Mouse (Mus musculus): Measurements from ENCODE around the gene Mettl1.
"Not testable (repeated sequence)": the region's sequence is repeated elsewhere in the genome, so short reads cannot be mapped to it uniquely, and the experiment has no call there.

Gene Mettl1

DNA sequence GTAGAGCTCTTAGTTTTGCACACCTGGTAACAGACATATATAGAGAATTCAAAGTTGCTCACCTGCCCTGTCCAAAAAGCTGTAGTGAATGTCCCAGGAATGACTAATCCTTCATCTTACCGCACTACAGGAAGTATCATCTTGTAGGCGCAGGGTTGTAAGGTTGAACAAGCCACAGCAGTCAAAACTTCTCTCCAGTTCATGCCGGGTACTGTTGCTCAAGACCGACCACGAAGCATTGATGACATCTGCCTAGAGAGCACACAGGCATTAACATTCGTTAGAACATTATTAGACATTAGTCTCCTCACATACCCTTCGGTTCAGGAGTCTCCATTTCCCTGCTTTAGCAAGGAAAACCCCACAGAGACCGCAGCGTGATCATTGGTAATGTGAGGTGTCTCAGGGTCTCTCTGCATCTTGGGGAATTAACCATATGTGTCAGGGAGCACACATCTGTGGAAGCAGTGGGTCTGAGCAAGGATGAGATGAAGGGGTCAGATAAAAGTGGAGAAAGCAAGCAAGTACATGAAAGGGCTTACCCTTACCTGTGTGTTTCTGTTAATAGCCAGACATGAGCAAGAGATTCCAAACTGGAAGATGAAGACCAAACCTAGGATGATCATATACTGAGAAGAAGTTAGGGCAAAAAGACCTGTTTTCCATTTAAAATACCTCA lies 27.3 kb downstream of the Mettl1 start:
- DNase-seq (ENCODE audit: low spot score): no peak

DNA sequence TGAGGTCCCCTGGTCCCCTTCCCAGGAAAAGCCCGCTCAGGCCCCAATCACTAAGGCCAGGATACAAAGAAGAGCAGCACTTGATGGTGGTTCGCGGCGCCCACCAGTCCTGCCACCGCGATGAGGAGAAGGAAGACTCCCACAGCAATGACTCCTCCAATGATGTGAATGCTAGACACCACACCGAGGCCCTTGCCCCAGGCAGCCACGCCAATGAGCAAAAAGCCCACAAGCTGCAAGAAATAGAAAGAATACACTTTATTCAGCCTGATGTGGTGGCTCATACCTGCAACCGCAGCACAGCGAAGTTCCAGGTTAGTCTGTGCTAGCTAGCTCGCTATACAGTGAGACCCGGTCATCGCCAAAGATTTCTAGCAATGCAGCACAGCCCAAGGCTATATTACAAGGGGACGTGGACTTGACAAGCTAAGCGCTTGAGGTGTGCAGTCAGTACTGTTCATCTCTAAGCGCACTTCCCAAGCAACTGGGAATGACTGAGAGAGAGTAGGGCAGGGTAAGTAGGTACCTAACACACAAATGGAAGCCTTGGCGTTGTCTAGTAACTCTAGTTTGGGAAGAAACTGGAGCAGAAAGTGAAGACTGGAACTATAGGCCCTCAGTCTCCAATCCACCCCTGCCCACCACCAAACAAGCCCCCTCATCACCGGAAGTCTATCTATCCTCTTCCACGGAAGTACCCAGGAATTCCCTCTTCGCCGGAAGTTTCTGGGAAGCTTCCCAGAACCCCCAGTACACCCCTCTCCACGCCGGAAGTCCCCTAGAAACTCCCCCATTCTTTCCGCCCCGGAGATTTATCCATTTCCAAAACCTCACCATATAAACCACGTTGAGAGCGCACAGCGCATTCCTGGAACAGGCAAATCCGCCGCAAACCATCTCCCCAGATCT lies 28.3 kb downstream of the Mettl1 start:
- no peak for DNase-seq (ENCODE audit: low spot score)

DNA sequence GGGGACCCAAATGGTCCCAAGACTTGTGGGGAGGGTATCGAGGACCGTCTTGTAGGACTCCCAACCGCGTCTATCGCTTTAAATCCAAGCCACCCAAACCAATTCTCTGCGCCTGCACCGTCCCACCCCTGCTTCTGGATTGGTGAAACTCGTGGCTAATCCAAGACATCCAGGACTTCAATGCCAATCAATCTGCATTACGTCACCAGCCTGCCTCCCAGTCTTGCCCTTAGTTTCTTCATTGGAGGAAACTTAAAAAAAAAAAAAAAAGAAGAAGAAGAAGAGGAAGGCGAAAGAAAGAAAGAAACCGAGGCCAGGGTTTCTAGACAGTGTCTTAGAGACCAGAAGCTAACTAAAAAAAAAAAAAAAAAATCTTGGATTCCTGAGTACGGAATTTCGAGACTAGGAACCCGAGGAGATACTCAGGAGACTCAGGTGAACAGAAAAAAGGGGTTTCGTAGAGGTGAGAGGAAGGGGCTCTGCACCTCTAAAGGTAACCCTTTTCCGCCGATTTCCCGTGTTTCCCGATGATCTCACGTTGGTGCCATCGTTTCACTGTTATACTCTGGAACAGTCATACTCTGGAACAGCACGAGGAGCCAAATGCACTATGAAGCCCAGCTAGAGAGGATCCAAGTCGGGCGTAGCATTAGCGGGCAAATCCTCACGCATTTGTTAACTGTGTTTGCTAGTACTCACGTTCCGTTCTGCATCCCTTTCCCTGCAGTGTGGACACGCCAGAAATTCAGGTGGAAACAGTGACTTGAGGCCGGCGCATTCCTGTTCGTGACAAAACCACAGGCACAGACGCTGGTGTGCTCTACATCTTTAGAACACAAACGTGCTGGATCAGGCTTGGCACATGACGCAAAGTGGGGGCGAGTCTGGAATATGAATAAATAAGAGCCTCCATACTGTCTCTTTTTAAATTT lies 29.2 kb downstream of the Mettl1 start, which contains the start of gene Tspan31:
Gene Tspan31 (minus strand): TSS at position 75 of the 932 bp plus-strand sequence.
- peak; percentile 81 for DNase-seq (ENCODE audit: low spot score)

DNA sequence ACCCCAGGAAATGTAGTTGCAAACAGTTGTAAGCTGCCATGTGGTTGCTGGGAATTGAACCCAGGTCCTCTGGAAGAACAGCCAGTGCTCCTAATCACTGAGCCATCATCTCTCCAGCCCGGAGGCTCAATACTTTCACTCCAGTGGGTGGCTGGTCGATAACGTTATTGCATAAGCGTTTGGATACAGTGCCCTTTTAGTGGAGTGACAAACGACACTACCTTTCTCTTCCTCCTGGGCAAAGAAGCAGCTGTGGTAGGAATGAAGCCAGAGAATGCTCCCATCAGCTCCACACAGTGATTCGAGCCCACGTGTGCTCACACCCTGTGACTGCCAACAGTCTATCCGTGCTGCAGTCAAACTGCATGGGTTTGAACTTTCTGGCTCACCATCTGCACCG lies 30.0 kb downstream of the Mettl1 start:
- no peak for DNase-seq (ENCODE audit: low spot score)

DNA sequence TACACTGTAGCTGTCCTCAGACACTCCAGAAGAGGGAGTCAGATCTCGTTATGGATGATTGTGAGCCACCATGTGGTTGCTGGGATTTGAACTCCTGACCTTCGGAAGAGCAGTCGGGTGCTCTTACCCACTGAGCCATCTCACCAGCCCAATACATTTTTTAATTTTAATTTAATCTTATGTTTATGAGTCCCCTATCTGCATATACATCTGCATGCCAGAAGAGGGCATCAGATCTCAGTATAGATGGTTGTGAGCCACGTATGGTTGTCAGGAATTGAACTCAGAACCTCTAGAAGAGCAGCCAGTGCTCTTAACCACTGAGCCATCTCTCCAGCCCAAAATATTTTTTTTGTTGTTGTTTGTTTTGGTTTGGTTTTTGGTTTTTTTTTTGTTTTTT lies 31.1 kb downstream of the Mettl1 start:
- not testable (repeated sequence) for DNase-seq (ENCODE audit: low spot score)

DNA sequence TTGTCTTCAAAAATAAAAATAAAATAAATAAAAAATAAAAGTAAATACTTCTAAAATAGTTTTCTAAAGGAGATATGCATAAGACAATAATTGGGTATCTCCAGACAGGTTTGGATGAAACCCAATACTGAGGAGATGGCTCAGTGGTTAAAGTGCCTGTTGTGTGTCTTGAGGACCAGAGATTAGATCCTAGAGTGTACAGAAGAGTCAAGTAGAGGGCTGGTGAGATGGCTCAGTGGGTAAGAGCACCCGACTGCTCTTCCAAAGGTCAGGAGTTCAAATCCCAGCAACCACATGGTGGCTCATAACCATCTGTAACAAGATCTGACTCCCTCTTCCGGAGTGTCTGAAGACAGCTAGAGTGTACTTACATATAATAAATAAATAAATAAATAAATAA lies 31.8 kb downstream of the Mettl1 start:
- not testable (repeated sequence) for DNase-seq (ENCODE audit: low spot score)

DNA sequence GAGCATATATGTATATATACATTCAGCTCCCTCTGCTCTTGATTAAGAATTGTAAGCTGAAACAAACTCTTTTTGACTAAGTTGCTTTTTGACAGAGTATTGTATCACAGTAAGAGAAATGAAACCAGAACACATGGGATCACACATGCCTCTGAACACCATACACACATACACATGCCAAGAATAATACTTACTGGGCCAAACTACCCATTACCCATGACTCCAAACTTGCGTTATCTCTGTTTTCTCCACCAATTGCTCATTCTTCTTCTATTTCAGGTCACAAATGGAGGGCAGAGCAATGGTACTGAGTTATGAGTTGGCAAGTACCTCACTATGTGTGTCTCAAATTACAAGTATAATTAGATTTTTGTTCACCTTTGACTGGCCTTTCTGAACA lies 32.8 kb downstream of the Mettl1 start:
- DNase-seq (ENCODE audit: low spot score): no peak

DNA sequence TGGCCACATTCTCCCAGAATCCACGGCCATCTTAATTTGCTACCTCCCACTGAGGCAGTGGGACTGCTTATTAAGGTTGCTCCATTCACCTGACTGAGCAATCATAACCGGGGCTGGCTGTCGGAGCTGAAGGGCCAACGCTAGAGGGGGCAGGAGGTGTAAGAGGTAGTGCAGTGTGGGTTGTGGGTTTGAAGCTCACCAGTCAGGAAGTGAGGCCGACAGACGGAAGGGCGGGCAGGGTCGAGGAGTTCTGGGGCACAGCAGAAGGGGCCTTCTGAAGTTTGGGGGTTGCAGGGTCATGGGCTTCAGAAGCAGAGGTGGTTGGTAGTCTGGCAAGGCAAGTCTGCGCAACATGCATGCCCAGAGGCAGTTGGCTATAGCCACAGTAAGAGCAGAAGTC lies 33.9 kb downstream of the Mettl1 start, which contains the start of gene Agap2:
Gene Agap2 (plus strand): TSS at position 205 of the 400 bp plus-strand sequence.
- DNase-seq (ENCODE audit: low spot score): no peak

DNA sequence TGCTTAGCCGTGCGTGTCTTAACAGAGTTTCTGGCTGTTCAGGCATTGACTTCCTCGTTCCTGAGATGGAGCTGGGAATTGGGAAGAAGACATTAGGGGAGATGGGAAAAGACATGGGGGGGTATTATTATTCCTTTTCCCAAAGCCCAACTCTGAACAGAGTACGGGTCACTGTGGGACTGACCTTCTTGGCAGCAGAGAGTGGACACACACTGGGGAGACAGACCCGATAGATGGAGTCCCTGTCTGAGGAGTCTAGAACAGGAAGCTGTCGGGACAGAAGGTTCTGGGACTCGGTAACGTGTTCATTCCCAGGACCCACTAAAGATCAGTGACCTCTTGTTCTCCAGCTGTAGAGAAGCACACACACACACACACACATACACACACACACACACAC lies 34.4 kb downstream of the Mettl1 start:
- no peak for DNase-seq (ENCODE audit: low spot score)

DNA sequence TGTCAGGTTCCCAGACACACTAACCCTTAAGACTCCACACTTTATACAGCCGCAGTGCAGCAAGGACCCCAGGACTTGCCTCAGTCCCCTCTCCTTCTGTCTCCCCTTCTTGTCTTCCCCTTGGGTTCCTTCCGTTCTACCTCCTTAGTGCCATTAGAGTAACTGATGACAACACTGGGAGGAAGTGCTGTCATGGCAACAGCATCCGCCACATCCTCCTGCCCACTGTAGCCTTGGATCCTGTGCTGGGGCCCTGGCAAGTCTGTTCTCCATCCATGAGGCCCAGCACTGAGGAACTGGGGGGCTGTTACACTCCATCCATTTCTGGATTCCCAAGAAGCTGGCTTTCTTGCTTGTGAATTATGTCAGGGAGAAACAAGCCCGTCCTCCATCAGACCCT lies 34.9 kb downstream of the Mettl1 start:
- DNase-seq (ENCODE audit: low spot score): no peak

DNA sequence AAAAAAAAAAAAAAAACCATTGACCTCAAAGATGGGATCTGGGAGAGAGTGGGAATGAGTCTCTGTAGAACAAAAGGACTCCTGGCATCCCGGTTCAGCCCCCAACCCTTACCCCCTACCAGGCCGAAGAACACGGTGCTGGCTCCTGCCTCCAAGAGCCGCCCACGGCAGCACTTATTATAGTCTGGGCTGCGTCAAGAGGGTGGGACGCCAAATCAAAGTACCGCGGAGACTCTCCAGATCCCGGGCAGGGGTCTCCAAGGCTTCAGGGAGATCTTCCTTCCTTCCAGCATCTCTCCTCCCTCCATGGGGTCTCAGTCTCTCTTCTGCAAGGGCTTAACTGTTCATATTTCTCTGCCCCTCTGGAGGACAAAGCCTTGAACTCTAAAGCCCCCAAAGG lies 36.3 kb downstream of the Mettl1 start:
- no peak for DNase-seq (ENCODE audit: low spot score)

DNA sequence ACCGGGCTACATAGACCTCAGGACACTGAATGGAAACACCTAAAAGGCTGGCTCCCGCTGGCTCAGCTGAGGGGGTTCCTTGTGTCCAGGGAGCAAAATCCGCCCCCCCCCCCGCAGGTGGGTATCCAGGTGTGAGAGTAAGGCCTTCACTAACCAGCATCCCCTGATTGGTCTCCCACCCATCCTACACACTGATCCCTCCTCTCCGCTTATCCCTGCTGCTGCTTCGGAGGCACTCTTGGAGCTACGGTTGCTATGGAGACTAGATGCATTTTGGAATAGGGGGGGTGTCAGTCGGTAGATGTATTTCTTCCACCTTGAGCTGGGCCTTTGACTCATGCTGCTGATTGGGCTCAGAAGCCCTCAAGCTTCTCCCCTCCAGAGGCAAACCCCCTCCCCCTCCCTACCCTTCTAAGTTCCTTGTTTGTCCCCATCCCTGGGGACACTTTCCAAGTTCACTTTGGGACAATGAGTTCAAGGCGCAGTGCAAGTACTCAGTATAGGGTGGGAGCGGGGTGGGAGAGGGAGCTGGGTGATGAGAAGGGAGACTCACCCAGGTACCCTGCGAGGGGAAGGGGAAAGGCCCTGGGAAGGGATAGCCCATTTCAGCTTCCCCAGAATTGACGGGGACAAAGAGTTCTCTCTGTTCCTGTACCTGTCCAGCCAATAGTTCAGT lies 36.9 kb downstream of the Mettl1 start:
- no peak for DNase-seq (ENCODE audit: low spot score)

DNA sequence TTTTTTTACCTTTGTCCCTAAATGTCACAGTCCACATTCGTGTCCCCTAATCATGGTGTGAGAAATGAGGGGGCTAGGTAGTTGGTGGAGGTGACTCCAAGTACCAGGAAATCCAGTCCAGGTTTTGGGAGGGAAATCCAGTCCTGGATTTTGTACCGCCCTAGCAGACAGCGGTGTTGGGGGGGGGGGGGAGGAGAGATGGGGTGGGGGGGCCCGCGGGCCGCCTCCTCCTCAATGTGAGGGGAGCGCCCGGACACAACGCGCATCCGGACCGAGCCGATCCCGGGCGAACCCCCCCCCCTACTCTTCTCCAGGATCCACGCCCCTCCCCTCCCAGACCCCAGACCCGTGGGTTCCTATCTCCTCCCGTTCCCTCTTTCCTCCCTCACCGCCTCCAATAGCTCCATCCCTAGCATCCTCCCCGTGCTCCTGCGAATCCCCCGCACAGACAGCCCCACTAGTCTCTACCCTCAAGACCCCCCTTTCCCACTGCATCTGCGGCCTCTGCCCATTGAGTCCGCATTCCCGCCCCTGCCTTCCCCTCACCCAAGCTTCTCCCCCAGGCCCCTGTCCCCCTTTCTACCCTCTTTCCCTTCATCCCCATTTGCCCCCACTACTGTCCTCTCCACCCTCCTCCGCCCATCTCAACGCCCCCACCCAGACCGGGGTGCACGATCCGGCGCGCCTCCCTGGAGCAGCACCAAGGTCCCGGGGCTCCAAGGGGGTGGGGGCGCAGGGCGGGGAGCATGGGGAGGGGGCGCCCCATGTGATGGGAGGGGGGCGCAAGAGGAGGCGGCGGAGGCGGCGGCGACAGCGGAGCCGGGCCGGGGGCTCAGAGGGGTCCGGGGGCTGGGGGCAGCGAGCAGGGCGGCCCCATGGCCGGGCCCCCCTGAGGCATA lies 37.7 kb downstream of the Mettl1 start:
- no peak for DNase-seq (ENCODE audit: low spot score)

DNA sequence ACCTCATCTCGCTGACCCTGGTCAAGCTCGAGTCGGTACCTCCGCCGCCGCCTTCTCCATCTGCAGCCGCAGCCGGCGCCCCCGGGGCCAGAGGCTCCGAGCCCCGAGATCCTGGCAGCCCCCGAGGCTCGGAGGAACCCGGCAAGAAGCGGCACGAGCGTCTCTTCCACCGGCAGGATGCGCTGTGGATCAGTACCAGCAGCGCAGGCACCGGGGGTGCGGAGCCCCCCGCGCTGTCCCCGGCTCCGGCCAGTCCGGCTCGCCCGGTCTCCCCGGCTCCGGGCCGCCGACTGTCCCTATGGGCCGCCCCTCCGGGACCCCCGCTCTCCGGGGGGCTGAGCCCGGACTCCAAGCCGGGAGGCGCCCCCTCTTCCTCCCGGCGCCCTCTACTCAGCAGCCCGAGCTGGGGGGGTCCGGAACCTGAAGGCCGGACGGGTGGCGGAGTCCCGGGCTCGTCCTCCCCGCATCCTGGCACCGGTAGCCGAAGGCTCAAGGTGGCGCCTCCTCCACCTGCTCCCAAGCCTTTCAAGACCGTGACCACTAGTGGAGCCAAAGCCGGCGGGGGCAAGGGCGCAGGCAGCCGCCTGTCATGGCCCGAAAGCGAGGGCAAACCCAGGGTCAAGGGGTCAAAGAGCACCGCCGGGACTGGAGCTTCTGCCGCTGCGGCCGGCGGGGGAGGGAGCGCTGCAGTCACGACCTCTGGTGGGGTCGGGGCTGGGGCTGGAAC lies 38.6 kb downstream of the Mettl1 start:
- no peak for DNase-seq (ENCODE audit: low spot score)

DNA sequence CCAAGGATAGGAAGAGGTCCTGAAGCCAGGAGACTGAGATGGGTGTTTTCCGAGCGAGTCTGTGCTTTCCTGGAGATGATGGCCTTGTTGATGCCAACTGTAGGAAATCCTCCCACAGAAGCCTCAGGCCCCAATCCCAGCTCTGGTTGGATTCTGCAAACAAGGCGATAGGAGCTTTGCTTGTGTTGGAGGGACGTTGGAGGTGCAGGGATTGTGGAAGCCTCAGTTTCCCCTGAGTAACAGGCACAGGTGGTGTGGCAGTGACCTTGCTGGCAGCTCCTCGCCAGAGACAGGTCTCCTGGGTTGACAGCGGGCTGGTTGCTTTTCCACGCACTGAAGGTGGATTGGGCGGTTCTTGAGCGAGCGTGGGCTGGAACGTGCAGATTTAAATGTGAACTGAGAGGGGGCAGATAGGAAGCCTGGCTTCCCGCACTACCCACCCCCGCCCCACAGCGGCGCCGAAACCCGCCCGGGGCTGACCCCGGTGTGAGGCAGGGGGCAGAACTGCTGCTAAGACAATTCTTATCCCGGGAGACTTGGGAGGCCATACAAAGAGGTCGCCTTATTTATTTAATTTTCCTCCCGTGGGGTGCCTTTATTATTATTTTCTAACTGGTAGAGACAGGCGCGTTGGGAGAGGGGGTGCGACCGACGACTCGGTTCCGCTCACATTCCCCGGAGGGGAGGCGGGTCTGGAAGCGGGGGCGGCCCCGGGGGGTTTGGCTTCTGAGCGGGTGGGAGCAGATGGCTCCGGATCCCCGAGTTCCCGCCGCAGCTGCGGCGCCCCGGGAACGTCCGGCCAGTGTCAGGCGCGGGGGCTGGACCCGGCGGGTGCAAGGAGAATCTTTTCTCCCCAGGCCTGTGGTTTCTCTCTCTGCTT lies 39.9 kb downstream of the Mettl1 start:
- no peak for DNase-seq (ENCODE audit: low spot score)

DNA sequence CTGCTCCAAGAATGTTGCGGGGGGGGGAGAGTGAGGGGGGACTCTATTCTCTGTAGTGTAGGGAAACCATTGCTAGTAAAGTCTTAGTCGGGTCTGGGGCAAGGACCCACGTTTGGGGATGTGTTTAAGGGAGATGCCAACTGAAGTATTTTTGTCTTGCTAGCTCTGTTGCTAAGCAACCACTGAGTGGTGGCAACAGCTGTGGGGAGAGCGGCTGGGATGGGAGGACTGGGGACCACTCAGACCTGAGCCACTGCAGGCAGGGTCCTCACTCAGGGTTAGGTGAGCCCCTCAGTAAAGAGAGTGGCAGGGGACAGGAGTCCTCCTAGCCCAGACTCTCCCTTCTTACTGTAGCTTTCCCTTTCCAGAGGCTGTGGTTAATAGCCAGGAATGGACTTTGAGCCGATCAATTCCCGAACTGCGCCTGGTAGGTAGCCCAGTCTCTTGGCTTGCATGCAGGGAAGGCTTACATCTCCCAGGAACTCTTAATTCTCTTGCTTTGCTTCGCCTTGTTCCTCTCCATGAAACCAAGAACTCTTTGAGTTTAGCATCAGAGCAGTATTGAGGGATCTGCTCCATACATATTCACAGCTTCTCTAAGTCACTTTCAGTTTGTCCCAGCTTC lies 40.9 kb downstream of the Mettl1 start:
- DNase-seq (ENCODE audit: low spot score): no peak

DNA sequence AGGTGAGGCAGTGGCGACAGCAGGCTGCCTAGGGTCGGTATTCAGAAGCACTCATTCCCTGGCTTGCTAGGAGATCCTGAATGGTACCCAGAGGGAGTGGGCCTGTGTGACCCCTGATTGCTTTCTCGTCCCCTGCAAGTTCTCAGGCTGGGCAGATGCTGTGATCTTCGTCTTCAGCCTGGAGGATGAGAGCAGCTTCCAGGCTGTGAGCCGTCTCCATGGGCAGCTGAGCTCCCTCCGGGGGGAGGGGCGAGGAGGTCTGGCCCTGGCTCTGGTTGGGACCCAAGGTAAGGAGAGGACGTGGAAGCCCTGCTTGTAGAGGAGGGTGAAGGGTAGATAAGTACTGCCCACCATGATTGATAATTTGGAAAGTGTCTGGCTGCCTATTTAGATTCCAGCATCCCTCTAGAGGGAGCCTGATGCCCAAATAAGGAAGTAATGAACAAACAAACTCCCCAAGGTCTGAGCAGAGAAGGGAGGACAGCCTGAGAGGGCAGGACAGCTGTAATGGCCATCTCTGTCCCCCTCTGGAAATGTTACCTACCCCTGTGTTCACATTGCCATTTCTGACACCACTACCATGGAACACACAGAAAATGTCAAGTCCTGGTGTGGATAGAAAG lies 42.2 kb downstream of the Mettl1 start:
- DNase-seq (ENCODE audit: low spot score): no peak

DNA sequence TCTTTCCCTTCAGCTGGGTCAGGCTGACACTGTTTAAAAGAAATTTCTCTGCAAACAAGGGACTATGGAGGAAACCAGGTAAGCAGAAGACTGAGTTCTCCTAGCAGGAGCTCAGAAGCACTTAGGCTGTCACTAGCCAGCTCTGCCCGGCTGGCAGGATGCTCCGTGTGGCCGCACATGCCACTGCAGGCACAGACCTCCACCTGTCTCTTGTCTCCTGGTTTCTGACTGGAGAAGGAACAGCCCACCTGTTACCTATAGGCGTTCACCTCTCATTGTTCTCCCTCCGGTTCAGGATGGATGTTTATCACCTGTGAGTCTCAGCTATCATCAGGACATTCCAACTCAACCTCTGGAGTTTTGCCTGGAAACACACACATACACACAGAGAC lies 42.7 kb downstream of the Mettl1 start:
- DNase-seq (ENCODE audit: low spot score): no peak

All from ovary, postnatal 36 days (tissue).